Mouse (Mus musculus): ENCODE results near the gene Gchfr. TPM values are rescaled to one million over a fixed set of nuclear protein-coding genes. Genes with fewer than 3 reads are reported as not detected.

The Gchfr gene
- total and polyA plus RNA-seq, 3 experiments, result 1.1 to 18.2 (median 1.8) TPM

DNA sequence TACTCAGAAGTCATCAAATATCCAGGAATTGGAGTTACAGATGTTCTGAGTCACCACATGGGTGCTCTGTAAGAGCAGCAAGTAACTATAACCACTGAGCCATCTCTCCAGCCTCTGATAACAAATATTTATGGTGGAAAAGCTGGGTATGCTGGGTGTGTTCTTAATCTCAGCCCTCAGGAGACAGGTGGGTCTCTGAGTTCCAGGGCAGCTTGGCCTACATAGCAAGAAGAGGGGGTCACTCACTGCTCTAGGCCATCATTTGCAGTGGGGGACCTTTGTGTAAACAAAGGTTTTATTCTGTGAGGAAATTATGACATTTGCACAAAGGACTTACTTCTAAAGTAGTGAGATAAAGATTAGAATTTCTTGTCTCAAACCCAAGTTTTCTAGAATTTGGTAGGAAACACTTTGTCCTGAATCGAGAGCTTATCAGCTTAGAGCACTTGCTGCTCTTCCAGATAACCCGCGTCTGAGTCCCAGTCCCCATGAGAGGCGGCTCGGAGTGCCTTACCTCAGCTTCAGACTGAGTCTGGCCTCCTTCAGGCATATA lies 31.2 kb upstream of the Gchfr start:
- dilution Hi-C loops (cut with MboI; ENCODE audit: extremely low pct_ligation_motif_present, extremely low pct_unique_long_range_greater_than_20kb, low sequenced_read_pairs), result no loop called here
- no peak for TF ChIP-seq MYC (IDR thresholded peaks at IDR 0.05; ENCODE audit: low read depth, low read length)
- no peak for TF ChIP-seq ZNF384 (IDR thresholded peaks at IDR 0.05; ENCODE audit: low read depth, low read length)
- no peak for TF ChIP-seq USF1 (IDR thresholded peaks at IDR 0.05; ENCODE audit: low read depth, low read length)
- no peak for TF ChIP-seq ZKSCAN1 (IDR thresholded peaks at IDR 0.05; ENCODE audit: borderline replicate concordance, low read depth, low read length)
- no peak for TF ChIP-seq MXI1 (IDR thresholded peaks at IDR 0.05; ENCODE audit: low read depth, low read length)
- no peak for TF ChIP-seq HCFC1 (IDR thresholded peaks at IDR 0.05; ENCODE audit: low read depth, low read length)
- no peak for TF ChIP-seq MAZ (IDR thresholded peaks at IDR 0.05; ENCODE audit: low read depth, low read length)
- no peak for TF ChIP-seq USF2 (conservative IDR thresholded peaks at IDR 0.05; ENCODE audit: low read depth, low read length)
- no peak for TF ChIP-seq JUND (conservative IDR thresholded peaks at IDR 0.05; ENCODE audit: low read depth, low read length)
- TF ChIP-seq EP300 (IDR thresholded peaks at IDR 0.05; ENCODE audit: low read length), result no peak
- no peak for TF ChIP-seq POLR2A (IDR thresholded peaks at IDR 0.05; ENCODE audit: low read depth, low read length)
- no peak for TF ChIP-seq ZC3H11A (IDR thresholded peaks at IDR 0.05; ENCODE audit: low read depth, low read length)
- TF ChIP-seq RCOR1 (conservative IDR thresholded peaks at IDR 0.05; ENCODE audit: low read depth, low read length), result no peak
- TF ChIP-seq GABPA (IDR thresholded peaks at IDR 0.05; ENCODE audit: insufficient replicate concordance, low read depth, low read length), result no peak
- TF ChIP-seq TCF12 (IDR thresholded peaks at IDR 0.05; ENCODE audit: low read depth, low read length), result no peak
- TF ChIP-seq CHD1 (IDR thresholded peaks at IDR 0.05; ENCODE audit: low read depth, low read length), result no peak
- in situ Hi-C loops (cut with MboI; ENCODE audit: low pct_ligation_motif_present, low pct_unique_long_range_greater_than_20kb, low sequenced_read_pairs), result no loop called here
- no peak overlapping the region for H3K4me2 ChIP-seq (ENCODE audit: insufficient read depth, low read depth, poor library complexity, severe bottlenecking)
- no peak overlapping the region for H3K4me3 ChIP-seq (replicated peaks in 1 of 3; ENCODE audit: low read depth in 2 of 3, low read length in 2 of 3, poor library complexity in 1 of 3)
- no peaks in the 10 kb centered on the region for H3K9me3 ChIP-seq (replicated peaks; ENCODE audit: low read length)
- H3K9ac ChIP-seq (ENCODE audit: insufficient read depth, low read depth), result no peak overlapping the region
- H3K27ac ChIP-seq (ENCODE audit: insufficient read depth, low read depth), result no peak overlapping the region
- DNase-seq (ENCODE audit: extremely low read depth), result no peak
- no peaks in the 10 kb centered on the region for H3K27me3 ChIP-seq (replicated peaks)
- H3K4me1 ChIP-seq (ENCODE audit: control insufficient read depth in 1 of 2, insufficient read depth in 2 of 2), result no peaks in the 10 kb centered on the region
- no peaks in the 10 kb centered on the region for H3K79me2 ChIP-seq (replicated peaks; ENCODE audit: control insufficient read depth, extremely low read depth, insufficient read depth, poor library complexity, severe bottlenecking)
- H3K36me3 ChIP-seq (replicated peaks in 1 of 2; ENCODE audit: control insufficient read depth in 1 of 2, insufficient read depth in 1 of 2, low read length in 1 of 2), result peaks cover 63 to 93% of the 10 kb centered on the region in 2 experiments

- in situ Hi-C loops (cut with MboI; ENCODE audit: low pct_ligation_motif_present, low pct_unique_long_range_greater_than_20kb, low sequenced_read_pairs) (loop anchor here (10.0 kb wide), 1 partner anchor 50 kb away; no protein-coding TSS in a partner anchor), dilution Hi-C loops (cut with MboI; ENCODE audit: extremely low pct_ligation_motif_present, extremely low pct_unique_long_range_greater_than_20kb, low sequenced_read_pairs) (no loop called here)
- DNase-seq (ENCODE audit: extremely low read depth), result peak; percentile 21
- Histone ChIP-seq H3K27ac (ENCODE audit: insufficient read depth, low read depth) (no peak overlapping the region), H3K9ac (ENCODE audit: insufficient read depth, low read depth) (no peak overlapping the region), H3K9me3 (replicated peaks; ENCODE audit: low read length) (peaks cover 9% of the 10 kb centered on the region), H3K4me3 (replicated peaks in 1 of 3; ENCODE audit: low read depth in 2 of 3, low read length in 2 of 3, poor library complexity in 1 of 3) (no peak overlapping the region), H3K27me3 (replicated peaks) (no peaks in the 10 kb centered on the region), H3K4me1 (ENCODE audit: control insufficient read depth in 1 of 2, insufficient read depth in 2 of 2) (no peaks in the 10 kb centered on the region), H3K4me2 (ENCODE audit: insufficient read depth, low read depth, poor library complexity, severe bottlenecking) (no peak overlapping the region), H3K79me2 (replicated peaks; ENCODE audit: control insufficient read depth, extremely low read depth, insufficient read depth, poor library complexity, severe bottlenecking) (no peaks in the 10 kb centered on the region), H3K36me3 (replicated peaks in 1 of 2; ENCODE audit: control insufficient read depth in 1 of 2, insufficient read depth in 1 of 2, low read length in 1 of 2) (peaks cover 82 to 95% of the 10 kb centered on the region in 2 experiments)
- peak; percentile 35 for TF ChIP-seq RAD21 (IDR thresholded peaks at IDR 0.05; ENCODE audit: low read depth, low read length)
- peak; percentile 33 to 56; a peak in 3 of 4 replicates for TF ChIP-seq CTCF (conservative IDR thresholded peaks at IDR 0.05 in 1 of 2, IDR thresholded peaks at IDR 0.05 in 1 of 2; ENCODE audit: low read depth in 2 of 2, low read length in 2 of 2)
- no peak for TF ChIP-seq ZC3H11A (IDR thresholded peaks at IDR 0.05; ENCODE audit: low read depth, low read length)
- TF ChIP-seq SMC3 (IDR thresholded peaks at IDR 0.05; ENCODE audit: low read depth, low read length), result peak; percentile 54
Observed at GRCm38 (mm10) chr2:119145199-119145598, 22.4 kb upstream of the Gchfr start.
